Mouse (Mus musculus) yolk sac, embryonic 10.5 days (tissue): ENCODE measurements around the gene Lzic.

Source experiments
- DNase-seq: peaks from one replicate; pipeline ENCODE4 v3.0.0-alpha.2; 2017; ENCODE audit warnings: low spot score

The Lzic gene

DNA sequence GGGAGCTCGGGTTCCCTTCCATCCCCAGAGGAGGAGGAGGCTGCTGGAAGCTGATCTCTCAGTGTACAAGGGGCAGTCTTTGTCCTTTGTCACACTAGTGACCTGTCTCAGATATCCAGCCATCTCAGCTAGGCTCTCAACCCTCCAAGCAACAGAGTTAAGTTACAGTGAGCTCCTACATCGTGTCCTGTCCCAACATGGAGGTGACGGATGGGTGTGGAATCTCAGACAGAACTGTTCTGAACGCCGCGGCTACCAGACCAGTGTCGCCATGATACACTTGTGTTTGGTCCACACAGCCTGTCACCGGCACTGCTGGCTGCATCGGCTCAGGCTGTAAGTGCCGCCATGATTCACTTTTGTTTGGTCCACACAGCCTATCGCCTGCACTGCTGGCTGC, 8.0 kb upstream of the Lzic start, which contains the start of gene Tmem274:
Tmem274 (plus strand) TSS at position 301 of the 400 bp plus-strand sequence.
- no peak for DNase-seq

DNA sequence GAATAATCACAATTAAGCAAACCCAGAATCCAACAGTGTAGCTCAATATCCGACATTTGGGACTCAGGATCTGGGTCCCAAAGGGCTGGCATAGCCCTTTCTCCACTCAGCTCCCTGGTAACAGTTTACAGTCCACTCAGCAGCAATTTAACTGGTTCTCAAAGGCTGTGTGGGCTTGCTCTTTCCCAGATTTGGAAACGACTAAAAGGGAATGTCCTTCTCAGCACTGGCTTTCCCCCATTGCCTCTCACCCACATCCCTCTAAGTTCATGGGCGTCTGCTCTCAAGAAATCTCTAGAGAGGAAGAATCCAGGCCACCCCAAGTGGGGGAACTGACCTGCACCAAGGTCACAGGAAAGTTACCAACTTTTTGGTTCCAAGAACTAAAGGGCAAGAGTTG, 463 bp upstream of the Lzic start:
- DNase-seq: no peak

DNA sequence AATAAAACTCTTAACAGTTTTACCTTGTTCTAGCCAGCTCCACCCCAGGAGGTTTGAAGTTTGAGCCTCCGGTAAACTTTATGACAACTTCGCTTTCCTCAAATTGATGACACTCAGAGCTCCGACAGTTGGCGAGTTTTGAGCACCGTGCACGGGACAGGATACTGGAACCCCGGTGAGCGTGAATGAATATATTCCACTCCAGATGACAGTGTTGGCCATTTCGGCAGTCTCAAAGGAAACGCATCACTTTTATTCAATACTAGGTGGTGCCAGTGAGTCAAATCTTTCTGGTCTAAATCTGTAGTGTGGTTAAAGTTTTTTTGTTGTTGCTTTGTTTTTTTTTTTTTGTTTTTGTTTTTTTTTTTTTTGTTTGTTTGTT, 787 bp downstream of the Lzic start:
- DNase-seq: peak; percentile 16

DNA sequence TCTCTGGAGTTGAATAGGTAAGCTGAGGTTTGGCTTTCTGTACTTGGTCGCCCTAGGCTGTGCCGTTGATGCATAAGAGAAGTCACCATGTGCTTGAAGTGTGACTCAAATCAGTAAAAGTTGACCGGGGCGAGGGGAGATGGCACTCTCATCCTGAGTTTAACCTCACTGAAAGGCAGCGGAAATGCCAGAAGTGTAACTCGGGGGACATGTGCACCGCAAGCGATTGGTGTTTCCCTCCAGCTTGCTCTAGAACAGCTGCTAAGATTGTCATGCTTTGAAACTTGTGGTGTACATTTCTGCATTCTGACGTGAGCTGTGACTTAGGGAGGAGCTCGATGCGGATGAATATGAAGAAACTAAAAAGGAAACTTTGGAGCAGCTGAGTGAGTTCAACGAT, 2.7 kb downstream of the Lzic start:
- DNase-seq: no peak

DNA sequence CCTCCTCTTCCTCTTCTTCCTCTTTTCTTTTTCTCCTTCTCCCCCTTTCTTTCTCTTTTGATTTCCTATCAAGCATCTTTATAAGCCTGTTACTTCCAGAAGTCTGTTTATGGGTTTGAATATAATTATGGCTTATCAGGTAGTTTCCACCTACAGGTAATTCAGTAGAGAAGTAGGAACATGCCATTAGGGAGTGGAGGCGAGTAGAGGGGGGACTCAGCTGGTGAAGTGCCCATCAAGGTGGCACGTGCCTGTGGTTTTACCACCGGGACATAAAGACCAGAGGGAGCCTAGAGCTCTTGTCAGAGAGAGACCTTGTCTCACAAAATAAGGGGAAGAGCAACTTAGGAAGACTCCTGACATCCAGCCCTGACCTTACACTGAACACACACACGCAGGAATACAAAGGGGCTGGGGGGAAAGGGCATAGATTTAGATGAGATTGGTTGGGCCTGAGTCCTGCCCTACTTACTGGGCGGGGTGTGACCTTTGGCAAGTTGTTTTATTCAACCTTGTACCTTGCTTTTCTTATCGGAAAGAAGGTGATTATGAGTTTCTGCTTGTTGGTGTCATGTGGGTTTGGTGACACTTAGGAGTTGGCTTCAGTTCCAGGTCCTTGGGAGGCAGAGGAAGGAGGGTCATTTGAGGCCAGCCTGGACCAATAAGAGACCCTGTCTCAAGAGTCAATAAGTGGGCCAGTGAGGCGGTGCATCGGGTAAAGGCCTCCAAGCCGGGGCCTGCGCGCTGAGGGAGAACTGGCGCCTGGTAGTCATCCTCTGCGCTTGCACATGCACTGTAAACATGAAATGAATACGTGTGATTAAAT, 4.6 kb downstream of the Lzic start:
- peak; percentile 8 for DNase-seq

DNA sequence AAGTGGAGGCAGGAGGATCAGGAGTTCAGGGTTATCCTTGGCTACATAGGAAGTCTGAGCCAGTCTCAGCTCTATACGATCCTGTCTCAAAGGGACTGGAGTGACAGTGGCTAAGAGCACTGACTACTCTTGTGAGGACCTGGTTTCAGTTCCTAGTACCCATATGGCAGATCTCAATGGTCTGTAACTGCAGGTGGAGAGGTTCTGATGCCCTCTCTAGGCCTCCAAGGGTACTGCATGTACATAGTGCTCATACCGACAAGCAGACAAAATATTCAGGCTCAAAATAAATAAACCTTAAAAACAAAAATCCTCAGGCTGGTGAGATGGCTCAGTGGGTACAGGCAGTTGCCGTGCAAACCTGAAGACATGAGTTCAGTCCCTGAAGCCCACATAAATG, 6.1 kb downstream of the Lzic start:
- no peak for DNase-seq

DNA sequence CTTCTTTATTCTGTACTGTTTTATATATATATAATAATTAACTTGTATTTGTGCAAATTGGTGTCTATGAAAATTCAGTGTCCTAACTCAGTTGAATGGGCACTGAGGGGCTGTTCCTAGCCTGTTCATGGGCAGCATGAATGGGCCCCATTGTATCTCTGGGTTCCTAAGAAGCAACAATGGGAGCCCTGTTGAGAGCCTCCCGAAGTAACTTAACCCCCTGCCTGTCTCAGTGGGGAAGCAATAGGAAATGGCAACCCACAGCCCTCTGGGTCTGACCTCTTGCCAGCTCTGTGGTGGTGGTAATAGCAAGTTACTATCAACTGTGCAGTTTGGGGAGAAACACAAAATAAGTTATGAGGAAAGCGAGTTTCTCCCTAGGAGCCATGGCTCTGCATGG, 11.6 kb downstream of the Lzic start:
- no peak for DNase-seq

DNA sequence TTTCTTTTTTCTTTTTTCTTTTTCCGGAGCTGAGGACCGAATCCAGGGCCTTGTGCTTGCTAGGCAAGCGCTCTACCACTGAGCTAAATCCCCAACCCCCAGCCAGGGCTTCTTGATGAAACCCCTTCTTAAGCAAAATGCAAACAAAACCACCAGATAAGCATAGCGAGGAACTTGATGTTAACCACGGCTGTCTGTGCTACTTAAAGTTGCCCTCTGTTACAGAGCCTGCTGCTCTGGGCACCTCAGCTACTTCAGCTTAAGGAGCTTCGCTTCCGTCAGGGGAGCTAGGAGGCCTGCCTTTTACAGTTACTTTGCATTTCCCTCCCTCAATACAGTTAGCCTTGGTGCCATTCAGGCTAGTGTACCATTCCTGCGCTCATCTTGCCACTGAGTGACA, 13.9 kb downstream of the Lzic start:
- DNase-seq: no peak

DNA sequence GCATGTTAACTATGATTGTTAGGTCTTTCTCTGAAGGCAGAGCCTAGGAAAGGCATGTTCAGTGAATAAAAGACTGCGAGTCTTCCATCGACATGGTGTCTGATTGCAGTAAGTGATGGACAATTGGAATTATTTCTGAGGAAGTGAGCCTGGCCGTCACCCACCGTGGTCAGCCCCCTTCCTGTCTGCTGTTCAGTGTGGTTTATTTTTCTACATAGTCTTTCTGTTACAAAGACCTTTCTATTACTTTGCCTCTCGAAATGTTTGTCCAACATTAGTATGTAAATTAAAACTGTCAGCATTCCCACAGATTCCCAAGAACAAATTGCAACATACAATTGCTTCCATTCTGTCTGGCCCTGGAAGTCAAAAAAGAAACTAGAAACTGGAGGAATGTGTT, 14.8 kb downstream of the Lzic start:
- DNase-seq: no peak

DNA sequence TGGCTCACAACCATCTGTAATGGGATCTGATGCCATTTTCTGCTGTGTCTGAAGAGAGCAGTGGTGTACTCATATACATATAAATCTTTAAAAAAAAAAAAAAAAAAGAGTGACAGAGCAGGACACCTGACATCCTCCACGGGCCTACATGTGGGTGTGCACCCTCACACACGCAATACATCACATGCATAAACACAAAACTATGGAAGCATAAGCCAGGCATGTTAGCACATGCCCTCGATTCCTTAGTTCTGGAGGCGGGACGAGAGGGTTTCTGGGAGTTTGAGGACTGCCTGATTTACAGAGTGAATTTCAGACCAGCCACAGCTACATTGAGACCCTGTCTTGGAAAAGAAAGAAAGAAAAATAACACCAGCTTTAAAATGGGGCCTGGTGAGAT, 19.3 kb downstream of the Lzic start:
- no peak for DNase-seq

DNA sequence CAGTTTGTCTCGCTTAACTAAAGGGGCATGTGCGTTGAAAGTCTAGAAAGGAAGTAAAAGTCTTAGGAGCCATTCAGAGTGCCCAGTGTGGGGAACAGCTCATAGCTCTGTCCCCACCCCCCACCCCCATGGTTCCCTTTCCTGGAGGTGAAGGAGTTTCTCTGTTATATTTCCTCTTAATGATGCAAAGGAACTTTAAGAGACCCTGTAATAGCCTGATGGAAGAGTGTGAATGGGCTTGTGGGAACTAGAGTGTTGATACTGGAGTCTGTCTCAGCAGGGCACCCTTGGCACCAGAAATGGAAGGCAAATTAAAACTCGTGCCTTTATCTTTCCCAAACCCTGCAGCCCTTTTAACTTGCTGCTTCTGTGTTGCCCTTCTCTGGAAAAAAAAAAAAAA, 19.8 kb downstream of the Lzic start:
- no peak for DNase-seq

DNA sequence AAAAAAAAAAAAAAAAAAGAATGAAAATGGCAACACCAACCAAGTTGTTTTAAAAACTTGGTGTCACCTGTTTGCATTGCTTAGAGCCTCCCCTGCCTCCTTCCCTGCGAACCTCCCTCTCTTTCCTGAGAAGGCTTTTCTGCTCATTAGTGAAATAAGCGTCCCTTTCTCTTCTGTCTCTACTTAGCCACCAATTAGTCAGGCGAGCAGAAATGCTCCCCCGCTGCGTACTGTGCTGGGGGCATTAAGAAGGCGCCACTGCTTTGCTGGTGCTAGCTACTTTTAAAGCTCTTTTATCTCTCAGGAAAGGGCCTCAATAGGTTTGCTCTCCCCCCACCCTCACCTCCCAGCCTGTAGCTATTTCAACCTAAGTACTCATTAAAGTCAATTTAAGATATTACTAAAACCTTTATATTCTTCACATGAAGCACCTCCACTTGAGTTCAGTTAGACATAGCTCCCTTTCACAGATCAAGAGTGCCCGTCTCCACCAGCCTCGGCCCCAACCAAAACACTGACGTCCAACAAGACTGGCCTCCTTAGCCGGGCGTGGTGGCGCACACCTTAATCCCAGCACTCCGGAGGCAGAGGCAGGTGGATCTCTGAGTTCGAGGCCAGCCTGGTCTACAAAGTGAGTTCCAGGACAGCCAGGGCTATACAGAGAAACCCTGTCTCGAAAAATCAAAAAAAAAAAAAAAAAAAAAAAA, 20.4 kb downstream of the Lzic start:
- DNase-seq: no peak

DNA sequence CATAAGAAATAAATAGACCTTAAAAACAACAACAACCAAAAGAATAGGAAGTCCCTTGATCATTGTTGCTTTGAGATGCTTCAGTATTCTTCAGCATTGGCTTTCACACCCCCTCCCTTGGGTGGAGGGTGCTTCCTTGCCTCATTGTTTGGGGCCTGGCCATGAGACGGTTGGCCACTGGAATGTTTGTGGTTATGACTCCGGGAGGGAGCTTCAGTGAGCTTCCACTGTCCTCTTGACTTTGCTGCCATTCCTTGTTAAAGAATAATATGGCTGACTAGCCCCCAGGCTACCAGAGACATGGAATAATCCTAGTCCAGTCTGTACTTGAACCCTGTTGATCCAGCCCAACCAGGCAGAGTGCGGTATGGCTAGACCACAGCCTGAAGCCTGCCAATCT, 21.9 kb downstream of the Lzic start:
- no peak for DNase-seq

DNA sequence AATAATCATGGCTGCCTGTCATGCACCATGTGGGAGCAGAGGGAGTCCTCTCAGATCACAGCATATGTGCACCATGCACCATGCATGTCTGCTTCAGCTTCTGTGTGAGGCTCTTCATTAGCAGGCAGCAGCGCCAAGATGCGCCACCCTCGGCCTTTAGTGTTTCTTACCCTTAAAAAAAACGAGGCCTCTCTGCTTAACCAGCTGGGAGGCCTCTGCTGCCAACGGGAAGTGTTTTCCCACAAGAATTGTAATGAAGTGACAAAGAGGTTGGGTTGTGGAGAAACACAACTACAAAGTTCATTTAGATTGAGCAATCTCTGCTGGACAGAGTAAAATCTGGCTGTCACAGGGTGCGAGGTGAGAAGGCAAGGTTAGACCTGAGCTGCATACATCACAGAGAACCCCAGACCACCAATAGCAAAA, 26.2 kb downstream of the Lzic start:
- DNase-seq: no peak

DNA sequence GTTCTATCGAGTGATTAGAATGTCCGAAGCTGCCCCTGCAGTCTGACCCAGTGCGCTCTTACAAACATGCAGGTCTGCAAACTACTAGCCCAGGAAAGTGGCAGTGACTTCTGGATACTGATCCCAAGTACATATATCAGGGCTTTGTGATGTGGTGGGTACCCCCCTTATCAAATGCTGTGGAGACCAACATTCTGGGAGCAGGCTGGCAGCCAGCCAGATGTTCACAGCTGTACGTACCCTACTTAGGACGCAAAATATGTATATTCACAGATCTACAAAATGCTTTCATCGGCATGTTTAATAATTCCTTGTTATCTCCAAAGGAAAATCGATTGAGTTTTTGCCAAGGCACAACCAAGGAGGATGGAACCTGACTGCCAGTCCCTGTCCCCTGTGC, 27.0 kb downstream of the Lzic start:
- DNase-seq: no peak

DNA sequence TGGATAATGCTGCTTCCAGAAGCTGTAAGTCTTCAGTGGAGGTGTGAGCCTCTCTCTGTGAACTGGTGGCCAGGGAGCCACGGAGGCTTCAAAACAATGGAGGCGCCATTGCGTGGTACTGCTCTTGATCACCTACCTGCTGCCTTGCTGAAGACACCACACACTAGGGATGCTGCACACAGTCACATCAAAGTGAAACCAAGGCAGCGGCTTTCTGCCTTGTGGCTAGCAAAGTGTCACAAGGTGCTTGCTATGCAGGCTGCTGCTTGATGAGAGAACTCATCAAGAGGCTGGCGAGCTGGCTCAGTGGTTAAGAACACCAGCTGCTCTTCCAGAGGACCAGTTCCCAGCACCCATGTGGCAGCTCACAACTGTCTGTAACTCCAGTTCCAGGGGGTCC, 30.7 kb downstream of the Lzic start:
- DNase-seq: no peak

DNA sequence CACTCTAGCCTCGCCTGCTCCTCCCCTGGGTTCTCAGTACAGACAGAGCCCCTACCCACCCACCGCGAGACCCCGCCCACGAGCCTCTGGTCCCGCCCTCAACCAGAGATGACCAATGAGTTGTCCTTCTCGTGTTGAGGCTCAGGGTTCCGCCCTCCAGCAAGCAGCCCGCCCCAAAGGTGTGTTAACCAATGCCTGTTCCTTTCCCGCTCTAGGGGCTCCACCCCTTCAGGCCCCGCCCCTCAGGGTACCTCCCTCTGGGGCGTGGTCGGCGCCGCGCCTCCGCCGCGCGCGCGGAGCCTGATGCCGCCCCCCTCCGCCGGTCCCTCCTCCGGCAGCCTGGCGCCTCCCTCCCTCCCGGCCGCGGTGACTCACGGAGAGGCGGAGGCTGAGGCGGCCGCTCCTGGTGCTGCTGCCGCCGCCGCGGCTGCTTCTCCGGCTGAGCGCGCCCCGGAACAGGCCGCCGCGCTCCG, 32.9 kb downstream of the Lzic start, which contains the start of gene Ctnnbip1:
Ctnnbip1 (plus strand) TSS at position 369 of the 473 bp plus-strand sequence.
- peak; percentile 99 for DNase-seq

DNA sequence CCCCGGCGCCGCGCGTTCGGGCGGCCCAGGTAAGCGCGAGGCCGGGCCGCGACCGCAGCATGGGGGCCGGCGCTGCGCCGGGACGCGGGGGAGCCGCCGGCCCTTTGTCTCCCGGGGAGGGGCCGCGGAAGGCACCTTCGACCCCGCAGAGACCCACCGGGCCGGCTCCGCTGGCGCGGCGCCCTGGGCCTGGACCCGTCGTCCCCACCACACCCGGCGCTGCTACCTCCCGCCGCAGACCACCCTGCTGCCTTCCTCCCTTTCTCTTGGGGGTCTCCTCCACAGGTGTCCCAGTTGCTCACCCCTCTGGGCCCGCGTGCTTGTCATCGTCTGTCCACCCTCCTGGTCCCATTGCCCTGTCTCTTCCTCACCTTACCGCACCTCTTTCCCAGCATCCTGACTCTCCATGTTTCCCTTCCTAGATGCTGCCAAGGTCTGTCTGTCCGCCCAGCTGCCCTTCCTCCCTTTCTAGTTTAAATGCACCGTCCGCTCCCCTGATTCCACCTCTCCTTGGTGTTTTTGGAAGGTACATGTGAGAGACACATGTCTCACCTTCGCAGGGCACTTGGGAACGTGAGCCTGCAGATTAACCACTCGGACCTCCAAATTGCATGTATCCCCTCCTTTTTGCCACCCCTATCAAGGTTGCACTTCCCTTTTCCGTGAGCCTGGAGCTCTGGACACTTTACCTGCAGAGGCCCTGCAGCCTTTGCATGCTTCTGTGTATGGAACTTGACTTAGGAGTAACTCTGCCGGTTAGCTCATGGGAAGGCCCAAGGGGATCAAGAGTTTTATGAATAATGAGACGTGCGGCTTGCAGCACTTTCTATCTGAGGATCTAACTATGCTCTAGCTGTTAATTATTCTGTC, 33.6 kb downstream of the Lzic start:
- peak; percentile 22 for DNase-seq

DNA sequence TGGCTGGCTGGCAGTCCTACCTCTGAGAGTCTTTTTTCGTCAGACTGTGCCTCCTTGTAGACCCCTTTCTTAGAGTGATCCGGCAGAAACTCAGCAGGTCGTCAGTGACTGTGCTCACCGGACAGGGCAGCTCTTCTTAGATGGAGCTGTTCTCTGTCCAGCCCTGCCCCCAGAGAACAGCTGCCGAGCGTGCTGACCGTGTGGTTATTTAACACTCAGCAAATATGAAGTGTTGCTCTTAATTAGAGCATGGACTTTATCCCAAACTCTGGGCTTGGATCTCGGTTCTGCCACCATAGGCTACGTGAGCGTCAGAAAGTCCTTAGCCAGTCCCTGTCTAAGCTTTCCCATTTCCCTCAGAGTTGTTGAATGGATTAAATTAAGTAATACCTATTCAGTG, 36.2 kb downstream of the Lzic start:
- DNase-seq: no peak

DNA sequence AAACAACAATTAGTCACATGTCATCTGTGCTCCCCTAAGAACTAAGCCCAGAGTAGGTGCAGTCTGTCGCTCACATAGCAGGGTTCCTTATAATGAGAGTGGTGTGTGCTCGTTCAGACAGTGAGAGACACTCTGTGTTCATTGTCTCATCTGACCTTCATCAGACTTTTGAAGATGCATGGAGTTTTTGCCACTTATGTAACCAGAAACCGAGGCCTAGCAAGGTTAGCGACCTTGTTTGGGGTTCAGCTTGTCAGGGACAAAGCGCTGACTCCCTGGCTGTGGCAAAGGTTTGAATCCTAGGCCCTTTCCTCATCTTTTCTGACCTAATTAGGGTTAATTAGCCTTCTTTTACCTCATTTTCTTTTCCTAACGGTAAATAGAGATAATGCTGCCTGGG, 38.9 kb downstream of the Lzic start:
- DNase-seq: no peak

DNA sequence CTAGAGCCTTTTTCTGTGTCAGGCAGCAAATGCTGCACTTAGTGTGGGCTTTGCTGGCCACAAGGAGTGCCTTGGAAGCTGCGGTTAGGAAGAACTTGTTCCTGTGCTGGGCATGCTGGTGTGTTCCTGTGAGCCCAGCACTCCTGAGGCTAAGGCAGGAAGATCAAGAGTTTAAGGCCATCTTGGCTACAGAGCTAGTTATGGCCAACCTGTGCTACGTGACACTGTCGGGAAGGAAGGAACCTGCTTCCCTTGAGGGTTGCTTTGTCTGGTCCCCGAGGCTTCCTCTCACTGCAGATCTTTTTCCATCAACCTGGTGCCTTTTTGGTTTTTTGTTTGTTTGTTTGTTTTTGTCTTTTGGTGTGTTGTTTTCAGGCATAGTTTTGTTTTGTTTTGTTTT, 40.1 kb downstream of the Lzic start:
- no peak for DNase-seq

DNA sequence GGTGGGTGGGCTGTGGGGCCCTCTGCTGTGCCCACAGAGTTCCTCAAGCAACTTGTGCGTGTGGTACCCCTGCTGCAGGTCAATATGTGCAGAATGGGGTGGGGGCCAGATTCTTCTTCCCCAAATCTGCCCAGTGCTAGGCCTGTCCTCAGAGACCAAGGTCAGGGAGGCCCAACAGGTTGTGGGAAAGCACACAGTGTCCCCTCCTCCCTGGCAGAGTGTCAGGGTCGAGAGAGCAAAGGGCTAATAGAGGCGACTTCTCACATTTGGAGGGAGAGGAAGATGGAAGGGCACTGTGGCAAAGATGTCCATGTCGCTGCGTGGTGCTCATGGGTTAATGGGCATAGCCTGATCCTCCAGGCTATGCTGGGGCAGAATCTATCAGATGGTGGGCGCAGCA, 40.8 kb downstream of the Lzic start:
- no peak for DNase-seq
